ENCODE assay signal across 8 mouse cellular contexts in genomic region chr8:48109373-48109855, GRCm38 (mm10). TPM values are rescaled to one million over a fixed set of nuclear protein-coding genes. Genes with fewer than 3 reads are reported as not detected.
DNase-seq lines count a peak whose midpoint lies in the region; ATAC-seq lines count a peak whose summit lies in the region.

No protein-coding gene starts in this region.

- peak; percentile 11 for DNase-seq in kidney, adult 9 months
- no peak for DNase-seq in kidney, adult 8-10 months
- no peak for DNase-seq in ovary, postnatal 10 days (ENCODE audit: low spot score)
- DNase-seq in embryo, embryonic 9.5 days (ENCODE audit: extremely low spot score) = no peak
- DNase-seq in thymus, postnatal 36 days = no peak

- H3K9me3 ChIP-seq in hindbrain, embryonic 15.5 days = no peaks in the 10 kb centered on the region
- peaks cover 6% of the 10 kb centered on the region; the same call in 1 of the 2 replicates for H3K9me3 ChIP-seq in midbrain, embryonic 12.5 days

- H3K4me3 ChIP-seq in hindbrain, embryonic 15.5 days = peak overlapping the region; percentile 82
- peak overlapping the region; percentile 67 for H3K4me3 ChIP-seq in midbrain, embryonic 12.5 days

- no peak overlapping the region for H3K27ac ChIP-seq in hindbrain, embryonic 15.5 days (replicated peaks)
- H3K27ac ChIP-seq in midbrain, embryonic 12.5 days (replicated peaks) = no peak overlapping the region

- H3K27me3 ChIP-seq in hindbrain, embryonic 15.5 days = no peaks in the 10 kb centered on the region
- peaks cover 6% of the 10 kb centered on the region for H3K27me3 ChIP-seq in midbrain, embryonic 12.5 days

- ATAC-seq in common myeloid progenitor, adult 5-6 weeks (replicated peaks; ENCODE audit: low read depth, poor library complexity, severe bottlenecking) = peak; percentile 69
- peak; percentile 69 for ATAC-seq in hindbrain, embryonic 15.5 days (ENCODE audit: low FRiP score, low read depth)
- no peak; the same call in 1 of the 2 replicates for ATAC-seq in midbrain, embryonic 12.5 days (ENCODE audit: low FRiP score, low read depth)

- peaks cover 14% of the 10 kb centered on the region for H3K4me1 ChIP-seq in hindbrain, embryonic 15.5 days (replicated peaks)
- peaks cover 11% of the 10 kb centered on the region for H3K4me1 ChIP-seq in midbrain, embryonic 12.5 days

- H3K36me3 ChIP-seq in hindbrain, embryonic 15.5 days = no peaks in the 10 kb centered on the region
- no peaks in the 10 kb centered on the region for H3K36me3 ChIP-seq in midbrain, embryonic 12.5 days

- peak overlapping the region; percentile 63 for H3K9ac ChIP-seq in hindbrain, embryonic 15.5 days
- peak overlapping the region; percentile 66 for H3K9ac ChIP-seq in midbrain, embryonic 12.5 days (replicated peaks)

- peak overlapping the region; percentile 89 for H3K4me2 ChIP-seq in hindbrain, embryonic 15.5 days
- peak overlapping the region; percentile 79 for H3K4me2 ChIP-seq in midbrain, embryonic 12.5 days (replicated peaks)

- 40% methylated on average over 5 of the region's 5 CpGs for WGBS in hindbrain, embryonic 15.5 days
- WGBS in midbrain, embryonic 12.5 days = 37% methylated on average over 5 of the region's 5 CpGs

RNA-seq across cellular contexts. Expression of gene Dctd, which starts 10.5 kb away (rescaled TPM):
- total RNA-seq in common myeloid progenitor, adult 5-6 weeks (2017) = 60.0 and 72.9 TPM in 2 replicates
- polyA plus RNA-seq in hindbrain, embryonic 15.5 days (2015; fragmentation: Nextera tagmentation; extraction: Ambion mirVana) = 10.9 and 14.7 TPM in 2 replicates
- 14.3 and 15.5 TPM in 2 replicates for polyA plus RNA-seq in midbrain, embryonic 12.5 days (2016; fragmentation: Nextera tagmentation; extraction: Ambion mirVana)
